Mouse (Mus musculus): ENCODE measurements at regions not wholly inside any gene's neighbourhood (a gene's known extent, or its start where the extent isn't known, plus 50 kb on each side); places are given as distances from the start of the nearest gene placed in this dataset.

DNA sequence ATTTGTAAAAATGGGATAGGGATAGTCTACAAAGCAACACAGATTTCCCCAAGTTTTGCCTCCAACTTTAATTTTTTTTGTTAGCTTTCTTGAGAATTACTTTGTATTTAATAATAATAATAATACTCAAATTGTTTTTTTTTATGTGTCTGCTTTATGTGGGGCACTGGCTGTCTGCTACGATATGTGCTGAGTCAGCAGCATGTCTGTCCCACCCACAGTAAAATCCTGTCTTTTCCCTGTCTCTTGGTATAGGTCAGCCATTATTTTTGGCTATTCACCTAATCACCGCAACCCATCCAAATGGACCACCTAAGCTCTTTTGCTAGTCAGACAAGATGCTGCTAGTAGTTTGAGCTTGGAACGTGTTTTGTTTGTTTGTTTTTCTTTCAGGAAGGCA lies 473.0 kb downstream of the Hs3st4 start:
- DNase-seq: no peak

DNA sequence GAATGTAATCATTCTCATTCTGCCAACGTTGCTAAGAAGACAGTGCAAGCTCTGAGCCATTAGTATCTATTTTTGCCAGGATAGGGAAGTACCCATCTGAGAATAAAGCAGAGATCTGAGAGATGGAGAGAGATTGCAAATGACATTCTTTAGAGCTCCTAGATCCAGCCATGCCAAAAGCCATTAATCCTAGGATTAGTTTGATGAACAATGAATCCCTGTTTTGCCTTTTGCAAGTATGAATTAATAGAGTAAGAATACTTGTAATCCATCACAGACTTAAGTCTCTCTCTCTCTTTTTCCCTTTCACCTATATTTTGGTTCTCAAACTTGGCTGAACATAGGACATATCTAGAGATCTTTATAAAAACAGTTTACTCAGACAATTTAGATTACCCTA lies 504.7 kb downstream of the Hs3st4 start:
- no peak for DNase-seq

DNA sequence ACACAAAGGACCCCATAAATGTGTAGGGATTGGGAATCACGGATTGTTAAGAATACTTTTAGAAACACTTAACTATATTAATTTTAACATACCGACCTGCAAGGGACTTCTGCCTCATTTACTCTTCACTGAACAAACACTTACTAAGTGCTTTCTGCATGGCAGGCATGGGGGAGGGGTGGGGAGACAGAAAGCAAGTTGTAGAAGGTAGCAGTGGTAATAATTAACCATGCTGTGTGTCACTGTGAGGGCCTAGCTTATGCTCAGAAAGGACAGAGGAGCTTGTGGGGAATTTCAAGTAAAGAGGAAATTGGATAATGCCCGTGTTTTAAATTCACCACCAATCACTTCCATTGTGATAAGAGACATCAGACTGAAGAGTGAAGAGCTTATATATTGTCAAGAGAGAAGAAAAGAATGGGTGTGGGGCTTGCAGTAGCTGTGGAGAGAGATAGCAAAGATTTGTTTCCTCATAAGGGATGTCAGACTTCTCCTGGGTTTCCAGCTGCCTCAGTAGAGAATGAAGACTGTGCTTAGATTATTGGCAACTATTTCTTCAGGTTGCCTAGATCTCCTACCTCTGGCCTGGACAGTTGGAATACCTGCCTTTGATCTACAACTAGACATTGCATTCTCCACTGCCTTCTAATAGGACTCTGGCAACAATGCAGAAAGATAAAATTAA lies 508.6 kb downstream of the Hs3st4 start:
- DNase-seq: peak; percentile 78

DNA sequence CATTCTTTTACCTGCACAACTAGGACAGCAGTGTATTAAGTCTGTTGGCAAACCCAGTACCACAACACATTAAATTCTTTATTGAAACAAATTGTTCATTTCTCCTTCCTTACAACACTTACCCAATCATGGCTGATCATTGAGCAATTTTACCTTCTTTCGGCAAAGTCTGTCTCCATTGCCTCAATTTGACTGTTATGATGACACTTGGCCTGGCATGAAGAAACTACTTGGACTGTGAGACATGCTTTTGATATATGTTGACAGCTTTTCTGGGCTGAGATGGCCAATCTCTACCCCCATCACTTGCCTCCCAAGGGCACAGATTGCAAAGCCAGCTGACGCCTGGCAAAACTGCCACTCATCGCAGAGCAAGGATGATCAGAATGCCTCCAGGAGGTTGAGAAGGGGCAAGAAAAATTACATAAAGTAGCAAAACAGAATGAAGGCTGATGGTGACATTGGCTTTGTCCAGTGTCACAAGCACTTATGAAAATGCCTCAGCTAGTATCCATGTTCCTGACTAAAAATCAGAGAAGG lies 509.3 kb downstream of the Hs3st4 start:
- no peak for DNase-seq

DNA sequence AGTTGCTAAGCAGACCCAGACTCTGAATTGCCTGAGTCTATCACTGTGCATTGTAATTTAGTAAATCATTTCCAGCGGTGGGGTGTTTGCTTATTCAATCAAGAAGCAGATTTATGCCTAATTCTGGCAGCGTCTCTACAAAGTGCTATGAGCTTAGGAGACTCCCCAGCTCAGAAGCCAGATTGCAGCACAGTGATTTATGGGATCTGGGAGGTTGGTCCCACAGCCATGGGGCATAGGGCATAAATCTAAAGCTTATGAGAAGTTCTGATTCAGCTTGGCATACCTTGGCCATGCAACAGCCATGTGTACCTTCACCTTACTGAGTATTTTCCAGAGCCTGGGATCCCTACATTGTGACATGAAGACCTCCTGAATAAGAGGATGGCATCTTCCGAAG lies 518.0 kb downstream of the Hs3st4 start:
- DNase-seq: no peak

DNA sequence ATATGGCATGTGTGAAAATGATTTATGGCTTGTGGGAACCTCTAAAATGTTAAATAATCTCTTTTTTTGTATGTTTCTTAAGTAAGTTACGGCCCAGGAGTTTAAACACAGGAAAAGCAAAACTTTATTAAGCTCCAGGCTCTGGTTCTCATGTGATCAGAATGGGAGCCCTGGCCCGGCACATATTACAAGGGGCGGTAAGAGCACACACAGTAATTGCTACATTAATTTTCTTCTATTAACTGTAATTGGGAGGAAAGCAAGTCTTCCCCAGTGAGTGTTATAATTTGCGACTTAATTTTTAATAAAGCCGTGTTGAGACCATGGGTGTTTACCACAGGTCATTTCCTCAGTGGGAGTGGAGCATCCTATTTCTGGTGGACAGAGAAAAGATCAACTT lies 520.1 kb downstream of the Hs3st4 start:
- DNase-seq: no peak

DNA sequence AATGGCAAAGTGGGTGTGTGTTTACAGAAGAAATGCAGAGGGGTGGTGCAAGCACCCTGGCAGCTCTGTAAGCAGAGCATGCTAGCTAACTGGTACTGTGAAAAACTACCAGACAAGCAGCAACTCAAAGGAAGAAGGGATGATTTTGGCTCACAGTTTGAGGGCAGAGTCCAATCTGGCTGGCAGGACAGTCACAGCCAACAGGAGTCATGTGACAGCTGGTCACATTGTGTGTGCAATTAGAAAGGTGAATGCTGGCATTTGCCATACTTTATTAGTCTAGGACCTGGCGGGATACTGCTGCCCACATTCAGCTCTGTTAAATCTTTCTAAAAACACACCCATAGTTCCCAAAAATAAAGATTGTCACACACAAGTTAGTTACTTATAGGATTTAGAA lies 566.4 kb downstream of the Hs3st4 start:
- peak; percentile 87 for DNase-seq

DNA sequence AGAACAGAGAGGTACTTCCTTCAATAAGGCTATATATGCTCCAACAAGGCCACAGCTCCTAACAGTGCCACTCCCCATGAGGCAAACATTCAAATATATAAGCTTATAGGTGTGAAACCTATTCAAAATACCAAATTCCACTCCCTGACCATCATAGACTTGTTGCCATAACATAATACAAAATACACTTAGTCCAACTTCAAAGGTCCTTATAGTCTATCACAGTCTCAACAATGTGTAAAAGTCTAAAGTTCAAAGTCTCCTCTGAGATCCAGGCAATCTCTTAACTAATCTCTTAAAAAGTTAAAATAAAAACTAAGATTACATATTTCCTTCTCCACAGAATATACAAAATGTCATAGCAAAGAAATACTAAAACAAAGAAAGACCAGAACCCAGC lies 574.5 kb downstream of the Hs3st4 start:
- peak; percentile 19 for DNase-seq

DNA sequence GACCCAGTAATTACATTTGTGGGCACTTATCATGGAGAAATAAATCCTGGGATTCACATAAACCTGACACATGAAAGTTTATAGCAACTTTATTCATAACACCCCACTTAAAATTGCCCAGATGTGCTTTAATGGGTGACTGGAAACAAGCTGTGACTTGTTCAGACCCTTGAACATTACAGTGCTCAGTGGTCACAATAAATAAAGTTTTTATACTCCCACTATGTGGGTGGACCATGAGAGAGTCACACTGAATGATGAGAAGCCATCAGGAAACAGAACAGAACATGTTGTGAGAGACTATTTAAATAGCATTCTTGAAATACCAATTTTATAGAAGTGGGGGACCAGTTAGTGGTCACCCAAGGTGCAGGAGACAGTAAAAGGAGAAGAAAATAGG lies 588.1 kb downstream of the Hs3st4 start:
- no peak for DNase-seq

DNA sequence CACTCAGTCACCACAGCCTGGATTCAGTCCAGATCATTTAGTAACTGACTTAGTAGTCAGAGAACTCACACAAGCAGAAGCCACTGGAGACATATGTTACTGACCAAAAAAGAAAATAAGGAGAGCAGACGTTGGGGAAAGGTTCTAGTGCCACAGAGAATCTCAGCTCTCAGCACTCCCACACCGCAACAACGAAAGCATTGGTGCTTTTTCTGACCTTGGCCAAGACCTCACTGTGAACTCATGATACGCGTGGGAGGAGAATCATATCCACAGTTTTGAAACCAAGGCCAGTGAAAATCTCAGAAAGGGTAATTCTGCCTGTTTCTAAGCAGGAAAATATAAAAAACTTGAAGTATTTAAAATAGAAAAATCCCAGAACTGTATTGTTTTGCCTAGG lies 591.0 kb downstream of the Hs3st4 start:
- no peak for DNase-seq

DNA sequence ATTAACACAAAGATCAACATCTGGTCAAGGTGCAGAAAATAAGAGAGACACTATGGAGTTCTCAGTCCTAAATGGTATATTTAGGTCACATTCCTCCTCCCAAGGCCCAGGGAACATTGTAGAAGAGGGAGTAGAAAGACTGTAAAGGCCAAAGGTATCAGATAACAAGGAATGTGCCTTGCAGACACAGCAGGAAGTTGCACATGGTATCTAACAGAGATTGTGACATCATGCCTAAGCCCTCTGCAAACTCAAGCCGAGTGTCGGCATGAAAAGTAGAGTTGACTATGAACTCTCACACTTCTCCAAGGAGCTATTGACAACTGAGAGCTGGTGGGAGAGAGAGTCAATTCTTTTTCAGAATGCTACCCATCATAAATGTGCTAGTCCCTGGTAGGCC lies 598.7 kb downstream of the Hs3st4 start:
- no peak for DNase-seq

DNA sequence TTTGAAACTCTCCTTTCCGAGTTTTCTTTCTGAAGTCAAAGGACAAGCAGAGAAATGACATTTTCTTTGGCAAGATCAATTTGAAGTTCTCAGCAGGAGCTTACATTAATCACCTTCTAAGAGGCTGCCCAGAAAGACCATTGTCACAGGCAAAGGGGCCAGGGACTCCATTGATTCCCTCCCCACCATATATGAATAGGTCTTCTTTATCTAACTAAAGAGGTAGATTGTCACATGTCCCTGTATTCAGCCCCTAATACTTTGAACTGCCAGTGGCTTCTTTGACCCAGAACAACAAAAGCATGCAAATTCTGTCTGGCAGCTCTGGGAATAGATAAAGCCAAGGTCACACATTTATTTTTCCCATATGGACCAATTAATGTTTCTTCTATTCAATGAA lies 602.6 kb downstream of the Hs3st4 start:
- no peak for DNase-seq

DNA sequence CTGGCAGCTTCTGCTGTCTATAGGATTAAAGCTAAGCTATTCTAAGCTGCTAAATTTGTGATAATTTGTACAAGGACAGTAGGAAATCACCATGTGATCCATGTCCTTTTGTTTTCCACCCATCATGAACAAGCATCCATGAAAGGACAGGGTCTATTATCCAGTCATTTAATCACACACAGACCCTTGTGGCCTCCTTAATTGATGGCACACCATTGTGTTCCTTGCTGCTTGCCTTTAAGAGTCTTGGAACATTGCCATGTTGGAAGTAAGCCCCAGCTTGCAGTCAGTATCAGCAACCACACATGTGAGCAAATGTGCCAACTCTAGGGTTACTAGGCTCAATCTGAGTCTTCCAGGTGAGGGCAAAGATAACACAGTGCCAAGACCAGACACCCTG lies 608.7 kb downstream of the Hs3st4 start:
- no peak for DNase-seq

DNA sequence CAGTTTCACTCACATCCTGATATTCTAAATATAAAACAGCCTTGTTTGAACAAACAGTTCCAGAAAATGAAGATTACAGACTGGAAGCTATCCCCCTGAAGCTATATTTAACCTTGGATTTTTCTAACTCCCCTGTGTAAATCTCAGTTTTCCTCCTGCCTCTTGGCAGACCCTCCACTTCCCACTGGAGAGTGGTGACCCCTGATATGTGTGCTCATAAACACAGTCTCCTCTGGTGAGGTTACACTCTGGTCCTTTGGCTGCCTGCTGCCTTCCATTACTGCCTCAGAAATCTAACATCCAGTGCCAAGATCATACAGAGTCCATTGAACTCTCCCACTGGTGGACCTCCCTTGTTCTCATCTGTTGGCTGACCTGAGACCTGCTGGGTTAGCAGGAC lies 610.8 kb downstream of the Hs3st4 start:
- no peak for DNase-seq

DNA sequence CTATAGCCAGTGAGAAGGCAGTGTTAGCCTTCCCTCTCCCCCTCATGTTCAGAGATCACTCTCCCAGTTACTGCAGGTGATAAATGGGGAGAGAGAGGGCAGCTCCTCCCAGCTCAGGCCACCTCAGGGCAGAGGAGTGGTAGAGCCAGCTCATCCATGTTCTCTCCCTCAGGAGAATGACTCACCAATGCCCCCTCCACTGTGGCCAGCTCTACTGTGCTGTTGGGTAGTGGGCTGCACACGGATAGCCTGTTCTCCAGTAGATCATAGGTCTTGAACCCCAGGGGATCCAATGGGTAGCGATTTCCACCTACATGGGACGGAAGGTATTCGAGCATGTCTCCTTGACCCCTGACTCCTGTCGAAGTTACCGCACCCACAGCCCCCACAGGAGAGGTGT lies 618.1 kb downstream of the Hs3st4 start:
- no peak for DNase-seq

DNA sequence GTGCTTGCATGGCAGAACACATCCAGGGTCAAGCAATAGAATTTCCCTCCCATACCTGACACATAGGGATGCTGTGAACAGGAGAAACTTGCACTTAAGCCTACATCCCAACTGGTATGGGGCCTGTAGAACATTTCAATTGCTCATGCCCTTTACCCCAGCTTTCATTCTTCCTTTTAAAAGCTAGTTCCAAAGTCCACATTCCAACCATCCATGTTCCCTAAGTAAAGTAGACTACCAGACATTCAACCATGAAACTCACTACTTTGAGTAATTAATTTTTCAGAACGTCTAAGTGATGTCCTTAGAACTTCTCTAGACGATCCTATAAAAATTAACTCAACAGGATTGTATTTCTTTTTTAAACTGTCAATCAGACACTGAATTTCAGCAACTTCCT lies 621.9 kb downstream of the Hs3st4 start:
- peak; percentile 57 for DNase-seq

DNA sequence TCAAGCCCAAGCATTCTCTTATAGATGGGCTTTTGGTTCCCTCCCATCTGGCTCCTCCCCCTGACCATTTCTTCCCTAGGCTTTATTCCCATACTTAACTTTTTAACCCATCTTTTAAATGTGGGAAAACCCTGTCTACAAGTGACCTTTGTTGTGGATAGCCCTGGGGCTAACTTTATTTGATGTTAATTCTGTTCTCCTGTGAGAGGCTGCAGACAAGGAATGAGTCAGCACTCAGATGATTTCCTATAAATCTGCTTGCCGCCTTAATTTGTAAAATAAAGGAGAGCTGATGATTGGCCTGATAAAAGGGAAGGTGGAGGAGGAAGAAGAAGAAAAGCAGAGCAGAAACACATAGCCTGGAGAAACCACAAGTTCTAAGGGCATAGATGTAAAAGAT lies 623.3 kb downstream of the Hs3st4 start:
- no peak for DNase-seq

DNA sequence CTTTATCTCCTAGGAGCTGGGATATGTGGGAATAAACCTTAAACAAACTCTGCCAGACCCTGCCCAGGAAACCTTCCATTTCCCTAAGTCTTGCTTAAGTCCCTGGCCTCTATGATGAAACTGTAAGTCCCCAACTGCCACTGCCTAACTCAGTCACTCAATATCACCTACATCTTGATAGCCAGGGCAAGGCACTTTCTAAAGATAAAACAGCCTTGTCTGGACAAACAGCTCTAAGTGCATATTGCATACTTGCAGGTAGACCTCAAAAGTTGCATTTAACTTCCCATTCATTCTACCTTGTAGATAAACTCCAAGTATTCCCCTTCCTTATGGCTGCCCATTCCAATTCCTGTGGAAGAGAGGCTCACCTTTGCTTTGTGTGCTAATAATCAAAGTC lies 624.4 kb downstream of the Hs3st4 start:
- no peak for DNase-seq

DNA sequence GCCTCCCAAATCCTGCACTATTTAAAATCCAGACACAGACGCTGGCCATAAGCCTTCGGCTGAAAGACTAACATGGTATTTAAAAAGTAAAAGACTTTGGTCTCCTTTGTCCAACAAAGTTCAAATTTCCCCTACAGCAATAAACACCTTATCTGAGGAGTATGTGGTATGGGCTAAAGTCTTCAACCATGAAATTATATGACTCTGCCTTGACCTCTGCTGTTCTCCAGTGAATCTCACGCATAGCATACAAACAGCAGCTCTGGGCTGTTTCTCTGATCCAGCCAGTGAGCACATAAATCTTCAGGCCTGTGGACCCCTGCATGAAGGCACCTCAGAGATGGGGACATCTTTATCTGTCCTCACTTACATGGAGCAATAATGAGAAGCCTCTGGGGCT lies 627.8 kb downstream of the Hs3st4 start:
- DNase-seq: no peak

DNA sequence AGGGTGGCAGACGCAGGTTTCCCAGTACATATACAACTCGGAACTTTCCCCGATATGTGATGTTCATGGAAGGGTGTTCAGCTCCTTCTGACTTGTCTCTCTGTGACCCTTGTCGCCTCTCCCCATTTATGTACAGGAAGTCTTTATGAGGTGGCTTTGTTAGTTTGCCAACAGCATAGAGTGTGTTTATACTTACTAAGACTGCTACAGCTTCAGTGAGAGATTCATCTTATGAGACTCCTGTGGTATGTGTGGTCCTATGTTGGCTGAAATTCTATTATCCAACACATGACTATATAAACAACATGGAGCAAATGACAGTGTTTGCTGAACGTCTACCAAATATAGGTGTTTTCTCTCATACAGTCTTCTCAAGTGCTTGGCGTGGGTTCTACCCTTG lies 664.5 kb downstream of the Hs3st4 start:
- DNase-seq: no peak

DNA sequence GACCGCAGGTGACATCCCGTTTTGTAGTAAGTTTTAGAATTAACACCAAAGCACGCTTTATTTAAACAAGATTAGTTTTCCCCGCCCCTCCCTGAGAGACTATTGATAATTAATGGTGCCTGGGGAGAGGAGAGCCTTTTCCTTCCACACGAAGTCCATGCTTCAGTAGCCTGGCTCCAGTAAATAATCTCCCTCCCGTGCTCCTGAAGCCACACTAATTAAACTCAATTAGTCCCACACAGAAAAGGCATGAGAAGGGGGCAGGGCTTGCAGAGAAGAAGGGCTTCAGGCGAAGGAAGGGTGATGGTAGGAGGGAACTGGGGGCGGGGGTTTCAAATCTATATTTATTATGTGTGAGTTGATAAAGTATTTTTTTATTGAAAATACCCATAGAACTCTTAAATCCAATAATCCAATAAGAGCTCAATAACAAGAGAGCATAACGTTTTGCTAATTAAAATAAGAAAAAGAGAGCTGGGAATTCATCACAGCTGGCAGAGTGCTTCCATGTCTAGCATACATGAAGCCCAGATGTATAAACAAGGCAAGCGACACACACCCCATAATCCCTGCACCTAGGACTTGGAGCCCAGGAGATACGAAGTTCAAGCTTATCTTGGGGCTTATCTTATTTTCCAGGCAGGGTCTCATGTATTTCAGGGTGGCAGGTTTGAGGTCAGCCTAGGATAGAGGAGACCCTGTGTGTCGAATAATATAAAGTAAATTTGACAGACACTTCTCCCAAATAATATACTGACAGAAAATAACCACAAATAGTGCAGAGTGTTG lies 684.7 kb downstream of the Hs3st4 start:
- DNase-seq: no peak

DNA sequence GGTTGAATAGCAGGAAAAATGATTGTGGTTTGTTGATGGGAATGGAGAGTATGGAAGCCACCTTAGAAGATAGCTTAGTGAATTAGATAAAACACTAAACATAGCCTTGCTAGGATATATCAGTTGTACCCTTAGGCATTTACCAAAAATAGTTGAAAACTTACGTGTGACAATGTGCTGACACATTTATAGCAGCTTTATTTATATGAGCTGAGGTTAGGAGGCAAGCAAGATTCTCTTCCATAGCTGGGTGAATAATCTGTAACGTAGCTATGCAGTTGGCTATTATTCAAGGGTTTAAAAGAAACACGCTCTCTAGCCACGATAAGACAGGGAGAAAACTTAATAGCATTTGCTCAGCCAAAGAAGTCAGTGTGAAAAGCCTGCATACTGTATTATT lies 685.4 kb downstream of the Hs3st4 start:
- no peak for DNase-seq

DNA sequence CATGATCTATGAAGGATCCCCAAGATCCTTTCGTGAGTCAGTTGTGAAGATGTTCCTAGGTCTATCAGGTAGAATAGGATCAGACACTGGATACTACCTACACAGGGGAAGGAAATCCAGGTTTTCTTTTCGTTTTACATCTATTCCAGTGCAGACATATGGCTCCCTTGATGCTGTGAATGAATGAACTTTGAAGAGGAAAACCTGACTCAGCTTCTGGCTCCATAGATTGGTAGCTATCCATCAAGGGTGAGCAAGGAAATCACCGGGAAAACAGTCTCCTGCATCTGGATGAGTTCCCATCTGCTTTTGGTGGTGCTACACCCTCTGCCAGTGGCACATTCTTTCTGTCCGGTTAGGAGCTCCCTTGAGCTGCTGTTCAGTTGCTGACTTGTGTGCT lies 687.8 kb downstream of the Hs3st4 start:
- DNase-seq: no peak

DNA sequence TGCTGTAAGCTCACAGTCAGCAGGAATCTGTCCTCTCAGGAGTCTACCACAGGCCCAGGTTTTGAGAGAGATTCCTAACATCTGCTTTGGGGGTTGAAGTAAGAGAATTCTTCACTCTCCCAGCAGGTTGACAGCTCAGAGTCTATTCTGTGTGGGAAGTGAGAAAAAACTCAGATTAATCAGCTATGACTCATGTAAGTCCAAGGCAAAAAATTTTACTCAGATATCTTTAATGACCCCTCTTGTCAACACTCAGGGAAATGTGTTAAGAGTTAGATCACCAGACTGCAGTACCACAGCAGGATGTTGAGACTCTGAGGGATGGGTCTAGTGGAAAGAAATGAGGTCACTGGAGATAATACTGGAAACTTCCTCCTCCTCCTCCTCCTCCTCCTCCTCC lies 688.4 kb downstream of the Hs3st4 start:
- DNase-seq: no peak

Measured in kidney, adult 9 months (tissue).